Mouse (Mus musculus) layer of hippocampus, adult 9-10 months (tissue): ENCODE measurements around the gene Cnot2.

Experiments used
- DNase-seq: peaks from one replicate; pipeline ENCODE4 v3.0.0; 2022; ENCODE audit warnings: low spot score

Cnot2 gene

GRCm38 (mm10) chr10:116562731-116563480, 18.4 kb downstream of the Cnot2 start:
- no peak for DNase-seq

- no peak for DNase-seq
Observed at GRCm38 (mm10) chr10:116562210-116562609, 19.1 kb downstream of the Cnot2 start.

DNA sequence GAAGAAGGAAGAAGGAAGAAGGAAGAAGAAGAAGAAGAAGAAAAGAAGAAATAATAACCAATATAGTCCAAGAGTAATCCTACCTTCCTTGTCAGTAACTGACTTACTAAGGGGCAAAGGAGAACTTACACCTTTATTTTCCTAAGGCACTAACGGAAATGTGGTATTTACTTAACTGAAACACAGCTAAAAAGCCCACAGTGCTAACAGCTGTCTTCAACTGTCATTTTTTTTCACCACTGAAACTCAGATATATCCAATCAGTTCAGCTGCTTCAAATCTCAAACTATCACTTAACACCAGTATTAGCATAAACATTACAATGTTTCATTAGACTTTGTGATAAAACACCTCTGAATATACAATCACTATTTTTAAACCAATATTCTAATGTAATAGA, 22.1 kb downstream of the Cnot2 start:
- DNase-seq: no peak

GRCm38 (mm10) chr10:116557166-116557565, 24.1 kb downstream of the Cnot2 start:
- DNase-seq: no peak

GRCm38 (mm10) chr10:116554434-116554833, 26.9 kb downstream of the Cnot2 start:
- DNase-seq: no peak

- no peak for DNase-seq
Observed at GRCm38 (mm10) chr10:116547958-116548357, 33.4 kb downstream of the Cnot2 start.

GRCm38 (mm10) chr10:116546177-116546576, 35.1 kb downstream of the Cnot2 start:
- DNase-seq: no peak

GRCm38 (mm10) chr10:116543061-116543460, 38.2 kb downstream of the Cnot2 start:
- DNase-seq: no peak

GRCm38 (mm10) chr10:116540750-116541149, 40.6 kb downstream of the Cnot2 start:
- DNase-seq: no peak

- DNase-seq: no peak
Observed at GRCm38 (mm10) chr10:116537495-116537894, 43.8 kb downstream of the Cnot2 start.

DNA sequence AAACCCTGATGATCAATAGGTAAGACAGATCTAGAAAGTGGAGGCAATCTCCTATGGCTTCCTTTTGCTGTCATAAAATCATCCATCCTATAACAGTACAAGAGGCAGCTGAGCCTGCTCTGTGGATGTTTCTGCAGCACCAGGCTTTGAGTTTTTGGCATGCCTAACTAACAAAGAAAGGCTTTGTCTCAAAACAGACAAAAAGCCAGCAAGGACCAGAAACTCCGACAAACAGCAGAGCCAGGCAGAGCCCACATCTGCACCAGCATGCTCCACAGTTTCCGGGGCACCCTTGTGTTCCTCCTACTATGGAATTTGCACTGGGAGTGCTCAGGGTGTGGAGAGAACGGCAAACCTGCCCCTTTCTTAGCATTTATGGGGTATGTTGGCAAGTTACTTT, 47.0 kb downstream of the Cnot2 start:
- no peak for DNase-seq

DNA sequence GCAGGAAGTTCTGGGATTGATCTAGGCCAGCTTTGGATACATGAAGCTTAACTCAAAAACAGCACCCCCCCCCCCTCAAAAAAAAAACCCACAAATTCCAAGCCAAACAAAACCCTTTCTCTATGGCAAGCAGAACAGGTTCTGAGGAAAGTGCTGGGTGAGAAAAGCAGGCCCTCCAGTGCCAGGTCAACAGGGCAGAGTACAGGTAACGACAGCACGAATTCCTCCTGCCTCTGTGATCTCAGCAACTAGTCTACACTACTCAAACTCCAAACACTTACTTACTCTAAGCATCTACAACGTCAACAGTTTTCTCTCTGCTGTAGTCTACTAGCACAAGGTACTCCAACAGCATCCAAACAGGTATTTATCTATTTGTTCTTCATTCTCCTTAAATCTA, 48.8 kb downstream of the Cnot2 start:
- DNase-seq: no peak

GRCm38 (mm10) chr10:116531063-116531462, 50.2 kb downstream of the Cnot2 start:
- no peak for DNase-seq

DNA sequence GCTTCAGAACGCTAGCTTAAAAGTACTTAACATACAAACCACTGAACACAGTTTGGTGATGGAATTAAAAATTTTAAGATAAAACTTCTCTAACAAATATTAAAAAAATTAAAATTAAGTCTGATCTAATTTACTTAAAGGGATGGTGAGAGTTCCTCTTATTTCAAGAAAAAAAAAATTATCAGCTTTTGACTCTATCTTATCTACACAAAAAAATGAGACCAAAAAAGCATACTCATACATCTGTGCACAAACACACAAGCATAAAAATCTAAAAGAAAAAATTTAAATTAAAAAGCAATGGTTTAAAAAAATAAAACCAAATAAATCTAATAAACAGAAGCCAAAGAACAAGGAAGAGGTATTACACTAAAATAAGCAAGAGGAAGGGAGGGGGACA, 61.7 kb downstream of the Cnot2 start:
- DNase-seq: no peak

GRCm38 (mm10) chr10:116515590-116515989, 65.7 kb downstream of the Cnot2 start:
- no peak for DNase-seq

DNA sequence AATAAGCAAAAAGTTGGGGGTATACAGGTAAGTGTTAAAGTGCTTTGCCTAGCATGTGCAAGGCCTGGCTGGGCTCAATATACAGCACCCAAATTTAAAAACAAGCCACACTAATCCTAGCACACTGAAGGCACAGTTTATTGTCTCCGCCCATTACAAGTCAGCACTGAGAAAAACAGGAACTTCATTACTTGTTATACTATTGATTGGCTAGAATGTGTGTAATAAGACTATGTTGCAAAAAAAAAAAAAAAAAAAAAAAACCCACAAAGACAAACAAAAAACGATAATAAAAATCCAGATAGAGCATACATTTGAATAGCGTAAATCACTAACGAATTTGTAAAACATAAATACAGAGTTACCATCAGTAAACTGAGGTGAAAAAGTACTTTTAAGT, 66.2 kb downstream of the Cnot2 start:
- no peak for DNase-seq

- DNase-seq: no peak
Observed at GRCm38 (mm10) chr10:116513254-116513635, 68.1 kb downstream of the Cnot2 start.

DNA sequence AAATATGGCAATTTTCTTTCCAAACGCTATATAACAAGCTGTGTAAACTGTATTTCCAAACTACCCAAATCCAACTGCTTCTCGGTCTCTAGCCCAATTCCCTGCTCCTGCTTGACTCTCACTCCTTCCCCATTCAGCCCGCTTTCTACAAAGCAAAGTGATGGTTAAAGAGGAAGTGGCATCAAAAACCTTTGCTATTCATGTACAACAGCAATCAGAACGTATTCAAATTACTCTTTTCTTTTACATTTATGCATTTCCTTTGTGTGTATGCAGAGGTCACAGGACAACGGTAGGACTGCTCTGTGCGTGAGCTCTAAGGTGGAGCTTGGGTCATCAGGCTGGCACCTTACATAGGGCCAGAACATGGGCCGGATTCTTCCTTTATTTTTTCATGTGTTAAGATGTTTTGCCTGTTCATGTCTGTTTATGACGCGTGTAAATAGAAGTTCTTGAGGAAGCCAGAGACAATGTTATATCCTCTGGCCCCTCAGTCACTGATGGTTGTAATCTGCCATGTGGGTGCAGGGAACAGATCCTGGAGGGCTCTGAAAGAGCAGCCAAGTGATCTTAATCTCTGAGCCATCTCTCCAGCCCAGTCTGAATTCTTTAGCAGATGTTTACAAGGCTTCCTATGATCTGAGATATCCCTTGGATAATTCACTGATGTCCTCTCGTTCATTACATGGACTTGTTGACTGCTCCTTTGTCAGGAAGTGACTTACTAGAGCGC, 68.6 kb downstream of the Cnot2 start:
- no peak for DNase-seq

DNA sequence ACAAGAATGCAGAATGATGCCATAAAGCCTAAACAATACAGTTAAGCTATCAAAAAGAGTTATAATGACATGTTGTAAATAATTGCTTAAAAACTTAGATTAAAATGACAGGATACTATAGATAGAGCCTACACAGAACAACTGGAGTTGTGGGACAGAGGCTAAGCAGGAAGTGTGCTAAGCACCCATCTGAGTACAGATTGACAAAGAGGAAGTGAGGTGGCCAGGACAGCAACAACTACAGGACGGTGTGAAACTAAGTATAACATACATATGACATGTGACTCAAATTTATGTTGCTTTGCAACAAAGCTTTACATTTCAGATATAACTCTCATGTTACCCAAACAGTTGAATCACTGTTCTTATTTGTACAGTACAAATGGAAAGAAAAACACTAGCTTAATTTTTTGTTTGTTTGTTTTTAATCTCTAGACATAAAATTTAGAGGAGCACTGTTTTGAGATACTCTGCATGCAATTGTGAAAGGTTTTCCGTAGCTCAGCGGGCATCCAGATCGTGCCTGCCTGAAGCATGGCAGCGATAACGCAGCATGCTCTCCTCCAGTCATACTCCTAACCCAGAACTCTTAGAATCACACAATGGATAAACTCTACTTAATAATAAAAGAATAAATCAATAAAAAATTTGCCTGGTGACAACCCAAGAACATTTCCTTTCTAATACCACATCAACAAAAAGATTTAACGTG, 75.9 kb downstream of the Cnot2 start:
- DNase-seq: peak; percentile 5

GRCm38 (mm10) chr10:116492768-116493167, 88.5 kb downstream of the Cnot2 start:
- no peak for DNase-seq

DNA sequence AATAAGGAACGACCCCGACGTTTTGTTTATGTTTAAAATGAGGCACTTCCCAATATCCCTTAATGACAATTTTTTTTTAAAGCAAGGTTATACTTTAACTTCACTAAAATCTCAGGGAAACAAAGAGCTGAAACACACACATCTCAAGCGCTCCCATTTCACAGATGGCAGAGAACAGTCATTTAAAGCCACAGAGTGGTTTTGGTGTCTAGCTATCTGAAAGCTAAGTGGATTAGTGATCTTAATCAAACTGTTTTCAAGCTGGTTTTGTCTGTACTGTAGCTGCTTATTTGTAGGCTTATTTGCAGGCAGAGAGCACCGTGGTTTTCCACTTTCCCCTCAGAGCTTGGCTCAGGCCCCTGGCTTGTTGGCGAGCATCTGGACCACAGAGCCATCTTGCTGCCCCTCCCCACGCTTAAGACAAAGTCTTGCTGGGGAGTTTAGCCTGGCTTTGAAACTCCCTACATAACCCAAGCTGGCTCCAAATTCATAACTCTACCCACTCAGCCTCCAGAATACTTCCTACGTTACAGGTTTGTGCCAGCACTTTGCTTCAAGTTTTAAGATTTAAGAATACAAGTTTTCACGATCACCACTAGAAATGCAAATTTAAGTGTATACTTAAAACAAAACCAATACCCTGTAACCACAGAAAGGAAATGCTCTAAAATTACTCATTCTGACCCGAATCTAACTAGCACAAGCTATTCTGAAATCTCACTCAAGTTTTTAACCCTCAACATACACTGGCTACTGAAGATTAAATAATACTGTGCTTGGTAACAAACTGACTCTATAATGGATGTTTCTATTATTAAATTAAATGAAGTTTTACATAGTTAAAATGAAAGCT, 94.2 kb downstream of the Cnot2 start:
- DNase-seq: no peak

DNA sequence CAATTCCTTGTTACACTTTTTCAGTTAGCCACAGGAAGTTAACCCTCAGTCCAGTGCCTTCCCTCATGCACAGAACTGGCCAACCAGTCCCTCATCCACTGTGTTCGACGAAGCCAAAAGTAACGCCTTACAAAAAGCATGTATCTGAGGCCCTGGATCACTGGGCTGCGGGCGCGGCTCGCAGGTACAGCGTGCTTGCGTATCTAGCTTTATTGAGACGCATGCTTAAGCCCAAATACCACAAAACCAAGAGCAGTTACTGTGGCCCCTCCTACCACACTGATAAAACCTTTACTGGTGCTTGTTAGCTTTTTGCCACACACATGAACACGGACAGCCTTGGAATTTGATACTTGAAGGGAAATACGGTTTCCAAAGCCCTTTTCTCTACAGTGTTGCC, 99.4 kb downstream of the Cnot2 start:
- no peak for DNase-seq
